Mouse (Mus musculus) mature B cell (primary cell): ENCODE data around the gene Gm16253.

ENCODE experiments used
- in situ Hi-C: fragments of 300-500 bp; cut with MboI; formaldehyde crosslinking; loops from 2 replicates; pipeline ENCODE4 v1.14.3; 2019

Gm16253 gene

GRCm38 (mm10) chr3:96576690-96577541 is at the start of gene Gm16253:
Gene Gm16253, plus strand, starts transcription at chr3:96576984.
- in situ Hi-C loops = no loop called here

- in situ Hi-C loops = no loop called here
Observed at GRCm38 (mm10) chr3:96528506-96528905, 48.3 kb upstream of the Gm16253 start.

GRCm38 (mm10) chr3:96532050-96532449 is 44.7 kb upstream of the Gm16253 start:
- in situ Hi-C loops = no loop called here

DNA sequence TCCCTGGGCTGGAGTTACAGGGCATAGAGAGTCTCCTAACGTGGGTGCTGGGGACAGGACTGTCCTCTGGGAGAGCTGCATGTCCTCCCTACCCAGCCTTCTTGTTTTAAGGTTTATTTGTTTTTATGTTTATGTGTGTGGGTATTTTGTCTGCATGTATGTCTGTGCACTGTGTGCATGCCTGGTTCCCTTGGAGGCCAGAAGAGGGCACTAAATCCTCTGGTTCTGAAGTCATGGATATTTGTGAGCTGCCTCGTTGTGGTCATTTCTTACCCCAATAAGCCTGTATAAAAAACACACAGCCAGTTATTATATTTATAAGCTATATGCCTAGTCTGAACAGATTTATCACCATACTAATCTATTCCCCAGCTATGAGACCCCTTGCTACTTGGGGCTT is 42.5 kb upstream of the Gm16253 start:
- in situ Hi-C loops = no loop called here

- in situ Hi-C loops = no loop called here
Observed at GRCm38 (mm10) chr3:96539316-96539715, 37.5 kb upstream of the Gm16253 start.

DNA sequence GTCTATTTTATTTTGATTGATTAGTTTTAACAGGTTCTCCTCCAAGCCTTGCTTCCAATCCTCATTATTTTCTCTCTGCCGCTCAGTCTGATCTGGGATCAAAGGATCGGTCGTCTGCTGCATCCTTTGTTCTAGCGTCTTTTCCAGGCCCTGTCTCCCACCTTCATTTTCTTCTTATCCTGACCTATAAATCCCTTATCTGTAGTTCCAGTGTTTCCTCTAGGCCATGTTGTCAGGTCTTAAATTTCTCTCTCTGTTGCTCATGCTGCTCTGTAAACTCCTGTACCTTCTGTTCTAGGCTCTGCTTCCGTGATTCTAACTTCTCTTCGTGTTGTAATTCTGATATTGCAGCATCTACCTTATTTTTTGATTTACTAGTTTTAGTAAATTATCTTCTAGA is 36.0 kb upstream of the Gm16253 start:
- in situ Hi-C loops = loop anchor here (5.0 kb wide), 1 partner anchor 42 kb away; no protein-coding TSS in a partner anchor

DNA sequence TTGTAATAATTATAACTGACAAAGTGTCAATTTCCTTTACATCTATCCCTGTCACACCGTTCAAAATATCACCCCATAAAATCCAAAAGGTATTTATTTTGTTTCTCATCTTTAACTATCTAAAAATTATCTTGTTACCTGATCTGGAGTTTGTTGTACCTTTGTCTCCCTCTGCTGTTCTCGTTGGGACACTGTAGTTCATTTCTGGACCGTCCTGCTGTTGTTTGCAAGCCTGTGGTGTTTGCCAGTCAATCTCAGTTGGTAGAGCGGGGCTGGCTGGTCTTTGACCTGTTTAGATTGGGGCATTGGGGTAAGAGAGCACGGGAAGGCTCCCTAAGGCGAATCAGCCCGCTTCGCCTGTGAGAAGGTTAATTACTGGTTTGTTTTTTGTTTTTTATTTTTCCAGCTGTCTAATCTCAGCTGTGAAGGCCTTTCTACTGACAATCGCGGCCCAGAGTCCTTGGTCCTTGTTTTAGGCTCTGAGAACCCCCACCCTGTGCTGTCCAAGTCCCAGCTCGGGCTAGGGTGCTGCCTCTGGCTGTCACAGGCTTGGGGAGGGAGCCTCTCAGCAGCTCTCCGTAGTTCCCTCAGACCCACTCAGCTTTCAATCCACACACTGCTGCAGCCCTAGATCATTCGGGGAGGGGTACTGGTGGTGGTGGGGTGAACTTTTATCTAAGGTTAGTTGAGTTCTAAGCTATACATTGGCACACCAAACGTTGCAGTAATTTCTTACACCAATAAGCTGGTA is 35.3 kb upstream of the Gm16253 start:
- in situ Hi-C loops = loop anchor here (5.0 kb wide), 1 partner anchor 41 kb away; no protein-coding TSS in a partner anchor

GRCm38 (mm10) chr3:96542554-96542953 is 34.2 kb upstream of the Gm16253 start:
- in situ Hi-C loops = loop anchor here (5.0 kb wide), 1 partner anchor 40 kb away; no protein-coding TSS in a partner anchor

DNA sequence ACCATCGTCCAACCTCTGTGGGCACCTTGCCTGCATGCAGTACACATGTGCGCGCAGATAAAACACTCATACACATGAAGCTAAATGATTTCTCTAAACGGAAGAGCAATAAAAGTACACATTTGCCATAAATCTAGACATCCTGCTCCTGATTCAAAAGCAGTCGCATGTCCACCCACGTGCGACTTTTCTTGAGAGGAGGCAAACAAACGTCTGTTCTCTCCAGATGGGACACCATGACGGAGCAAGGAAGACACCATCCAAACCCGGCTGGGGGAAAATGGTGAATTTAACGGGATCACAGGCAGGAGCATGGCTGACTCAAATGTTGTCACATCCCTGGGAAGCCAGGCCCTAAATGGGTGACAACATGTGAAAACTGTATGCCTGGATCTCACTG is 33.4 kb upstream of the Gm16253 start:
- in situ Hi-C loops = loop anchor here (5.0 kb wide), 1 partner anchor 39 kb away; no protein-coding TSS in a partner anchor

DNA sequence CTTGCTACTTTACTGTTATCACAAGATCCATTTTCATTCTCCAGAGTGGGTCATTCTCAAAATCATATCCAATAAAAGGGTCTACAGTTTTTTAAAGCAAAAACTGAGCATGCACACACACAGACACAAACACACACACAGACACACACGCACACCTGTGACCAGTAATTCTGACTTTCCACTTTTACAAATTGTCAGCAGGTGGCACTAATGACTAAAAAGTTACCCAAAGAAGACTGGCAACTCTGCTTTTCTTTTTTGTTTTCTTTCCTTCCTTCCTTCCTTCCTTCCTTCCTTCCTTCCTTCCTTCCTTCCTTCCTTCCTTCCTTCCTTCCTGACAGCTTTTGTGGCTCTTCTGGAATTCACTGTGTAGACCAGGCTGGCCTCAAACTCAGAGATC is 31.2 kb upstream of the Gm16253 start:
- in situ Hi-C loops = loop anchor here (5.0 kb wide), 1 partner anchor 87 kb away; no protein-coding TSS in a partner anchor

DNA sequence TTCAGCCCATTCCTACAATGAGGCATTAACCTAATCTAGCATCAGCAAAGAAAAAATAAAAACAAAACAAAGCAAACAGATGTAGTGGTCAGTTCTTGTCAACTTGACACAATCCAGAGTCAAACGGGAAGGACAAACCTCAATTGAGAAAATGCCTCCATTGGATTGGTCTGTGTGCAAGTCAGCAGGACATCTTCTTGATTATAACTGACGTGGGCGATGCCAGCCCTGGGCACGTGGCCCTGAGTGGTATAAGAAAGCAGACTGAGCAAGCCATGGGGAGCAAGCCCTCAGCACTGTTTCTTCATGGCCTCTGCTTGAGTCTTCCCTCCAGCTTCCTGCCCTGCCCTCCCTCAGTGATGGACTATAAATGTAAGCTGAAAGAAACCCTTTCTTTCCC is 29.9 kb upstream of the Gm16253 start:
- in situ Hi-C loops = loop anchor here (5.0 kb wide), 1 partner anchor 85 kb away; no protein-coding TSS in a partner anchor

GRCm38 (mm10) chr3:96547389-96547960 is 29.3 kb upstream of the Gm16253 start:
- in situ Hi-C loops = loop anchor here (5.0 kb wide), 1 partner anchor 85 kb away; no protein-coding TSS in a partner anchor

- in situ Hi-C loops = loop anchor here (5.0 kb wide), 1 partner anchor 83 kb away; no protein-coding TSS in a partner anchor
Observed at GRCm38 (mm10) chr3:96548824-96549223, 28.0 kb upstream of the Gm16253 start.

DNA sequence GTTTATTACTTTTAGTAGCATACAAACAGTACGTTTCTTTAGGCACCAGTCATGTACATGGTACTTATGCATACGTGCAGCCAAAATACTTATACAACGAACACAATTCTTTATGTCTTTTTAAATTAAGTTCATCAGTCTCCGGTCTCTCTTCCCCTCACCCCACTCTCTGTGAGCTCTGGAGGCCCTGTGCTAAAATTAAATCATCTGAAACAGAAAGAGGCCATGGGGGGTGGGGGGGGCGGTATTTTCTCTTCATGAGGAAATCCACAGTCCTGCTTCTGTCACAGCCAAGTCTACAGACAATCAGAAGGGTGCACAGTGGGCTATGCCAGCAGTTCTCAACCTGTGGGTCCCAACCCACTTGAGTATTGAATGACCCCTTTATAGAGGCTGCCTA is 27.4 kb upstream of the Gm16253 start:
- in situ Hi-C loops = loop anchor here (5.0 kb wide), 1 partner anchor 83 kb away; no protein-coding TSS in a partner anchor

- in situ Hi-C loops = no loop called here
Observed at GRCm38 (mm10) chr3:96551203-96551602, 25.6 kb upstream of the Gm16253 start.

DNA sequence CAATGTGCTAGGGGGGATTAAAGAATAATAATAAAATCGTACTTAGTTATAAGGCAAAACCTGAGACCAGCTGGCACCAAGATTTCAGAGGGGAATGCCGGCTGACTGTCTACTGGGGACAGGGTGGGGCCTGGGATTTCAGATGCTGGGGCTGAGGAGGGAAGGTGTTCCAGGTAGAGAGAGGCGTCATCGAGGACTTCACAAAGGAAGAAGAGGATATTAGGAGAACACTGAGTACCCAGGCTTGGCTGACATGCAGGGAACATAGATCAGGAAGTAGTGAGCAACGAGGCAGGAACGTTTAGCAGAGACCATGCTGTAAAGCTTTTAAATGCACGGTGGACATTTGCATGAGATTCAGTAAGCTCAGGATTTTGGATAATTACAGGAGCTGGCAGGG is 24.9 kb upstream of the Gm16253 start:
- in situ Hi-C loops = no loop called here

GRCm38 (mm10) chr3:96553601-96554000 is 23.2 kb upstream of the Gm16253 start:
- in situ Hi-C loops = no loop called here

GRCm38 (mm10) chr3:96554251-96554650 is 22.5 kb upstream of the Gm16253 start:
- in situ Hi-C loops = no loop called here

- in situ Hi-C loops = no loop called here
Observed at GRCm38 (mm10) chr3:96555041-96555596, 21.7 kb upstream of the Gm16253 start.

DNA sequence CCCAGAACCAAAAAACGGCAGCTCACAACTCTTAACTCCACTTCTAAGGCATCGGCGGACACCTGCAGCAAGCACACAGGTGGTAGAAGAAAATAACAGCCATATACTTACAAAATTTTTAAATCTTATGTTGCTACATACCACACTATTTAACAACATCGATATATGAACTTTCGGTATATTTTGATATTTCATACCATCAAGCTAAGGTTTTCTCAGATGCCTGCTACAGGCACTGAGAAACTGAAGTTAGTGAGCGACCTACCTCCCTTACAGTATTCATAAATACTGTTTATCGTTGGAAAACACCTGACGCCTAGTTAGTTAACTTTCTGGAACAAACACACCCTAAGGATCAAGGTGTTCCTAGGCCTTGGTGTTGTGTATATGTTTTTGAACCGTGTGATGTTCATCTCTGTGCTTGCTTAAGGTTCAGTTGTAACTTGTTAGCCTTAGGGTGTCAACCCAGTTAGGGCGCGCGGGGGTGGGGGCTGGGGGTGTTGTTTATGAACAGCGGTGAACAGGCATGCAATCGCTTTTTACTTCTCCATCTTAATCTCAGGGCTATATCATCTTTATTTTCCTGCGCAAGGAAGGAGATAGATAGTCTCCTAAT is 20.7 kb upstream of the Gm16253 start:
- in situ Hi-C loops = no loop called here
